Mouse (Mus musculus): ENCODE data around the gene Gm49510.

DNA sequence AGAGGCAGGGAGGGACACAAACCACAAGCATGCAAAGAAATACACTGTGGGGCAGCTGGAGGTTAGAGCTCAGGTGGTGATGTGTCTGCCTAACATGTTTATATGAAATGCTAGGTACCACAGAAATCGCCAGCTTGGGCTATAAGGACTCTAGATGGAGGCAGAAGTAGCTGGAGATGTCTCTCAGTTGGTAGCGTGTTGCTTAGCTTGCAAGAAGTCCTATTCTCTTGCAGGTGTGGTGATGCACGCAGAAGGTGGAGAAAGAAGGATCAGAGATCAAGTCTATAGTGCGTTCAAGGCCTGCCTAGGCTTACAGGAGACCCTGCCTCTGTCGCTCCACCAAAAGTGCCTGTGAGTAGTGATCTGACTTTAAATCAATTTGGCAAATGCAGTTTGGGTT is 23.9 kb upstream of the Gm49510 start:
- no peak for TF ChIP-seq POLR2A (IDR thresholded peaks at IDR 0.05; ENCODE audit: low read depth, low read length)
- TF ChIP-seq CTCF (conservative IDR thresholded peaks at IDR 0.05; ENCODE audit: insufficient read depth, insufficient read length, low read depth, low read length), result no peak

Data from kidney, adult 2 months (tissue).